Mouse (Mus musculus) macrophage (primary cell): ENCODE measurements around the gene Atat1. TPM values are rescaled to one million over a fixed set of nuclear protein-coding genes. Genes with fewer than 3 reads are reported as not detected.

ENCODE experiments used
- H3K27ac ChIP-seq: fragments of 350-480 bp; formaldehyde crosslinking; 2 replicates; pipeline ENCODE4 v1.9.0; 2021
- H3K36me3 ChIP-seq: fragments of 350-480 bp; formaldehyde crosslinking; 2 replicates; pipeline ENCODE4 v1.9.0; 2021; ENCODE audit errors: inconsistent target
- H3K4me3 ChIP-seq: fragments of 350-480 bp; formaldehyde crosslinking; 2 replicates; pipeline ENCODE4 v1.9.0; 2021; ENCODE audit errors: inconsistent target
- H3K79me2 ChIP-seq: fragments of 350-480 bp; formaldehyde crosslinking; 2 replicates; pipeline ENCODE4 v1.9.0; 2021; ENCODE audit errors: inconsistent target
- WGBS: methylation state at CpG from one replicate; pipeline ENCODE4 v1.1.7; 2026; ENCODE audit warnings: inconsistent platforms; ENCODE audit not compliant: missing documents; 5-methylcytosine and 5-hydroxymethylcytosine counted together
- polyA plus RNA-seq: library from polyadenylated mRNA; stranded (reverse); fragments of 250-400 nt; gene quantifications from 3 replicates; pipeline ENCODE4 v1.2.4, GENCODE M21; 2018; ENCODE audit warnings: inconsistent platforms

Gene Atat1
- polyA plus RNA-seq, 1 experiment from 2014 or later: 6.7 TPM

GRCm38 (mm10) chr17:35907609-35908008 lies 2.3 kb downstream of the Atat1 start:
- whole genome bisulfite sequencing: 54% methylated on average over 2 of the region's 2 CpGs

GRCm38 (mm10) chr17:35905587-35905986 lies 4.3 kb downstream of the Atat1 start:
- WGBS: 100% methylated on average over 1 of the region's 1 CpGs
- H3K4me3 ChIP-seq: no peak overlapping the region
- H3K79me2 ChIP-seq: no peaks in the 10 kb centered on the region; the same call in 1 of the 2 replicates
- H3K36me3 ChIP-seq: peaks cover 9% of the 10 kb centered on the region; the same call in 1 of the 2 replicates
- H3K27ac ChIP-seq: no peak overlapping the region

More at GRCm38 (mm10) chr17:35907609-35908008, 2.3 kb downstream of the Atat1 start:
- Histone ChIP-seq H3K4me3 (no peak overlapping the region), H3K36me3 (peaks cover 14% of the 10 kb centered on the region; the same call in 1 of the 2 replicates), H3K79me2 (peaks cover 17% of the 10 kb centered on the region), H3K27ac (no peak overlapping the region)

GRCm38 (mm10) chr17:35903992-35904355 lies 5.9 kb downstream of the Atat1 start:
- Histone ChIP-seq H3K27ac (no peak overlapping the region), H3K4me3 (no peak overlapping the region), H3K36me3 (peaks cover 9% of the 10 kb centered on the region; the same call in 1 of the 2 replicates), H3K79me2 (no peaks in the 10 kb centered on the region)
- whole genome bisulfite sequencing: 33% methylated on average over 4 of the region's 4 CpGs

- H3K36me3 ChIP-seq: peaks cover 9% of the 10 kb centered on the region; the same call in 1 of the 2 replicates
- no peak overlapping the region for H3K4me3 ChIP-seq
- H3K79me2 ChIP-seq: no peaks in the 10 kb centered on the region
- no peak overlapping the region for H3K27ac ChIP-seq
- 67% methylated on average over 9 of the region's 9 CpGs for WGBS
Observed at GRCm38 (mm10) chr17:35903343-35903991, 6.4 kb downstream of the Atat1 start.

- 8% methylated on average over 3 of the region's 3 CpGs for WGBS
- Histone ChIP-seq H3K27ac (no peak overlapping the region), H3K4me3 (no peak overlapping the region), H3K36me3 (peaks cover 9% of the 10 kb centered on the region; the same call in 1 of the 2 replicates), H3K79me2 (no peaks in the 10 kb centered on the region)
Observed at GRCm38 (mm10) chr17:35900636-35901035, 9.2 kb downstream of the Atat1 start.

- Histone ChIP-seq H3K27ac (0 out of 2 replicates have a peak overlapping the region, but pooled peaks have one; percentile 17), H3K79me2 (no peaks in the 10 kb centered on the region), H3K4me3 (peak overlapping the region; percentile 20), H3K36me3 (peaks cover 7% of the 10 kb centered on the region)
- WGBS: 39% methylated on average over 23 of the region's 23 CpGs
Observed at GRCm38 (mm10) chr17:35897644-35898573, 12.0 kb downstream of the Atat1 start.

- 1% methylated on average over 62 of the region's 86 CpGs for WGBS
- Histone ChIP-seq H3K79me2 (no peaks in the 10 kb centered on the region), H3K4me3 (peak within 1 kb of the TSS; percentile 29), H3K27ac (0 out of 2 replicates have a peak within 1 kb of the TSS, but pooled peaks have one; percentile 17), H3K36me3 (peaks cover 14% of the 10 kb centered on the region)
Observed at GRCm38 (mm10) chr17:35896781-35897643, 12.9 kb downstream of the Atat1 start, which contains the start of gene 2310061I04Rik. TSS of gene 2310061I04Rik (minus strand) at chr17:35897431.

- no peak overlapping the region for H3K27ac ChIP-seq
- H3K4me3 ChIP-seq: no peak overlapping the region
- H3K36me3 ChIP-seq: peaks cover 90% of the 10 kb centered on the region
- no peaks in the 10 kb centered on the region for H3K79me2 ChIP-seq
- 86% methylated on average over 11 of the region's 17 CpGs for WGBS
Observed at GRCm38 (mm10) chr17:35887725-35888124, 22.1 kb downstream of the Atat1 start.

- H3K4me3 ChIP-seq: no peak overlapping the region
- H3K27ac ChIP-seq: no peak overlapping the region
- peaks cover 19% of the 10 kb centered on the region for H3K79me2 ChIP-seq
- H3K36me3 ChIP-seq: peaks cover 62% of the 10 kb centered on the region
- 94% methylated on average over 14 of the region's 14 CpGs for WGBS
Observed at GRCm38 (mm10) chr17:35883777-35884176, 26.1 kb downstream of the Atat1 start.

- H3K79me2 ChIP-seq: peaks cover 19% of the 10 kb centered on the region
- 90% methylated on average over 17 of the region's 17 CpGs for WGBS
- no peak overlapping the region for H3K4me3 ChIP-seq
- no peak overlapping the region for H3K27ac ChIP-seq
- H3K36me3 ChIP-seq: peaks cover 54% of the 10 kb centered on the region
Observed at GRCm38 (mm10) chr17:35882924-35883323, 27.0 kb downstream of the Atat1 start.

GRCm38 (mm10) chr17:35879245-35880057 lies 30.4 kb downstream of the Atat1 start, which contains the start of gene Dhx16:
TSS of gene Dhx16 (plus strand) at chr17:35879819.
- peaks cover 35% of the 10 kb centered on the region for H3K79me2 ChIP-seq
- no peak within 1 kb of the TSS for H3K27ac ChIP-seq
- H3K36me3 ChIP-seq: peaks cover 41% of the 10 kb centered on the region
- 7% methylated on average over 66 of the region's 66 CpGs for WGBS
- H3K4me3 ChIP-seq: peak within 1 kb of the TSS; percentile 59

GRCm38 (mm10) chr17:35874721-35875120 lies 35.2 kb downstream of the Atat1 start:
- peaks cover 32% of the 10 kb centered on the region for H3K36me3 ChIP-seq
- no peak overlapping the region for H3K4me3 ChIP-seq
- peaks cover 61% of the 10 kb centered on the region for H3K79me2 ChIP-seq
- WGBS: 88% methylated on average over 6 of the region's 6 CpGs
- no peak overlapping the region for H3K27ac ChIP-seq

GRCm38 (mm10) chr17:35873774-35874519 lies 35.9 kb downstream of the Atat1 start:
- no peak overlapping the region for H3K4me3 ChIP-seq
- WGBS: 60% methylated on average over 13 of the region's 21 CpGs

More at GRCm38 (mm10) chr17:35873774-35874519, 35.9 kb downstream of the Atat1 start:
- Histone ChIP-seq H3K79me2 (peaks cover 69% of the 10 kb centered on the region), H3K36me3 (peaks cover 32% of the 10 kb centered on the region), H3K27ac (no peak overlapping the region)
